In genomic region chr1:82290723-82291150, GRCm38 (mm10) we compare ENCODE assay signal across 8 mouse cellular contexts. TPM values are rescaled to one million over a fixed set of nuclear protein-coding genes. Genes with fewer than 3 reads are reported as not detected.
DNase-seq lines count a peak whose midpoint lies in the region; ATAC-seq and TF ChIP-seq lines count a peak whose summit lies in the region.

No protein-coding gene starts in this region.

- TF ChIP-seq CTCF in olfactory bulb, adult 2 months (IDR thresholded peaks at IDR 0.05; ENCODE audit: insufficient read depth, low read depth, low read length): no peak

- WGBS in heart, embryonic 15.5 days: 1% methylated on average over 31 of the region's 31 CpGs
- whole genome bisulfite sequencing in liver, embryonic 15.5 days (ENCODE audit: insufficient replicate concordance): 2% methylated on average over 31 of the region's 31 CpGs
- 0% methylated on average over 31 of the region's 31 CpGs for WGBS in olfactory bulb, adult 2 months

- H3K9me3 ChIP-seq in heart, embryonic 15.5 days (replicated peaks): no peaks in the 10 kb centered on the region
- H3K9me3 ChIP-seq in liver, embryonic 15.5 days (replicated peaks): no peaks in the 10 kb centered on the region

- peak overlapping the region; percentile 81 for H3K4me3 ChIP-seq in heart, embryonic 15.5 days
- peak overlapping the region; percentile 47 for H3K4me3 ChIP-seq in liver, embryonic 15.5 days (replicated peaks)
- peak overlapping the region; percentile 78 for H3K4me3 ChIP-seq in olfactory bulb, adult 2 months (ENCODE audit: insufficient read depth, low read depth, low read length)

- peak; percentile 57; the same call in 1 of the 2 replicates for TF ChIP-seq POLR2A in olfactory bulb, adult 2 months (IDR thresholded peaks at IDR 0.05; ENCODE audit: insufficient read depth, low read depth, low read length)

- peak overlapping the region; percentile 79 for H3K9ac ChIP-seq in heart, embryonic 15.5 days
- peak overlapping the region; percentile 16; the same call in 1 of the 2 replicates for H3K9ac ChIP-seq in liver, embryonic 15.5 days

- peak overlapping the region; percentile 85 for H3K4me2 ChIP-seq in heart, embryonic 15.5 days
- H3K4me2 ChIP-seq in liver, embryonic 15.5 days: peak overlapping the region; percentile 60

- peak overlapping the region; percentile 99 for H3K27ac ChIP-seq in heart, embryonic 15.5 days
- peak overlapping the region; percentile 64 for H3K27ac ChIP-seq in liver, embryonic 15.5 days (replicated peaks)
- H3K27ac ChIP-seq in olfactory bulb, adult 2 months (ENCODE audit: insufficient read depth, low read depth, low read length): peak overlapping the region; percentile 93

- H3K36me3 ChIP-seq in heart, embryonic 15.5 days: peaks cover 5% of the 10 kb centered on the region; the same call in 1 of the 2 replicates
- peaks cover 7% of the 10 kb centered on the region; the same call in 1 of the 2 replicates for H3K36me3 ChIP-seq in liver, embryonic 15.5 days (replicated peaks)

- H3K27me3 ChIP-seq in heart, embryonic 15.5 days: peaks cover 11% of the 10 kb centered on the region
- peaks cover 95% of the 10 kb centered on the region for H3K27me3 ChIP-seq in liver, embryonic 15.5 days

- peak; percentile 25 for DNase-seq in CD4-positive helper T cell, adult 2 months (ENCODE audit: low read depth, low spot score)
- DNase-seq in adrenal gland, adult 2 months: peak; percentile 92
- peak; percentile 66 for DNase-seq in fibroblast of lung, adult 2 months (ENCODE audit: low read depth)
- DNase-seq in kidney, postnatal 14 days: peak; percentile 86
- peak; percentile 81 to 83 for DNase-seq in urinary bladder, postnatal 4 days (ENCODE audit: low spot score in 2 of 2)

- peaks cover 44% of the 10 kb centered on the region for H3K4me1 ChIP-seq in heart, embryonic 15.5 days (replicated peaks)
- H3K4me1 ChIP-seq in liver, embryonic 15.5 days (replicated peaks): peaks cover 10% of the 10 kb centered on the region; the same call in 1 of the 2 replicates
- H3K4me1 ChIP-seq in olfactory bulb, adult 2 months (ENCODE audit: control insufficient read depth, insufficient read depth, low read length): peaks cover 39% of the 10 kb centered on the region

- ATAC-seq in heart, embryonic 15.5 days (replicated peaks; ENCODE audit: insufficient number of reproducible peaks, insufficient read depth, low FRiP score, low read depth): peak; percentile 68
- ATAC-seq in liver, embryonic 15.5 days (ENCODE audit: insufficient read depth): no peak

RNA-seq across cellular contexts. Expression of gene Irs1, which starts 0.5 kb away (rescaled TPM):
- total RNA-seq in adrenal gland, adult 2 months (2021): 10 to 100 TPM in 1 of 2 experiments, 1 to 10 TPM in 1; 9.6 to 15.6 TPM
- polyA plus RNA-seq in adrenal gland, adult 2 months (2012; rRNA removed): 7.2 and 7.5 TPM in 2 replicates
- polyA plus RNA-seq in heart, embryonic 15.5 days (2015; fragmentation: Nextera tagmentation; extraction: Ambion mirVana): 9.1 and 9.3 TPM in 2 replicates
- 1.1 and 1.2 TPM in 2 replicates for polyA plus RNA-seq in liver, embryonic 15.5 days (2015; fragmentation: Nextera tagmentation; extraction: Ambion mirVana)
- polyA plus RNA-seq in olfactory bulb, adult 2 months (2012; ENCODE audit: insufficient read depth, insufficient read length, low replicate concordance, missing spikeins): not detected in 2 replicates

RNA-seq across cellular contexts. Expression of gene Rhbdd1, which starts 25.5 kb away (rescaled TPM):
- total RNA-seq in adrenal gland, adult 2 months (2021): 10 to 100 TPM; 32.5 to 37.2 TPM
- polyA plus RNA-seq in adrenal gland, adult 2 months (2012; rRNA removed): 13.4 and 15.4 TPM in 2 replicates
- 7.6 and 9.7 TPM in 2 replicates for polyA plus RNA-seq in heart, embryonic 15.5 days (2015; fragmentation: Nextera tagmentation; extraction: Ambion mirVana)
- polyA plus RNA-seq in liver, embryonic 15.5 days (2015; fragmentation: Nextera tagmentation; extraction: Ambion mirVana): 8.6 and 9.2 TPM in 2 replicates
- not detected in 2 replicates for polyA plus RNA-seq in olfactory bulb, adult 2 months (2012; ENCODE audit: insufficient read depth, insufficient read length, low replicate concordance, missing spikeins)

RNA-seq across cellular contexts. Expression of gene Gm9747, which starts 57.8 kb away (rescaled TPM):
- not detected for total RNA-seq in adrenal gland, adult 2 months (2021)
- polyA plus RNA-seq in adrenal gland, adult 2 months (2012; rRNA removed): not detected in 2 replicates
- polyA plus RNA-seq in heart, embryonic 15.5 days (2015; fragmentation: Nextera tagmentation; extraction: Ambion mirVana): 27.1 and 29.3 TPM in 2 replicates
- 3.2 and 4.9 TPM in 2 replicates for polyA plus RNA-seq in liver, embryonic 15.5 days (2015; fragmentation: Nextera tagmentation; extraction: Ambion mirVana)
- not detected in 2 replicates for polyA plus RNA-seq in olfactory bulb, adult 2 months (2012; ENCODE audit: insufficient read depth, insufficient read length, low replicate concordance, missing spikeins)

Comparison
In these comparisons a context has a peak if more than half of its experiments do, and no peak if none do; other contexts are left out.
1. DNase-seq: peak in every context shown above with its lines; median percentile 92 in adrenal gland, adult 2 months; 86 in kidney, postnatal 14 days; 82 in urinary bladder, postnatal 4 days; 66 in fibroblast of lung, adult 2 months; 25 in CD4-positive helper T cell, adult 2 months.